ENCODE assay signal across 13 mouse cellular contexts in the genomic region with DNA sequence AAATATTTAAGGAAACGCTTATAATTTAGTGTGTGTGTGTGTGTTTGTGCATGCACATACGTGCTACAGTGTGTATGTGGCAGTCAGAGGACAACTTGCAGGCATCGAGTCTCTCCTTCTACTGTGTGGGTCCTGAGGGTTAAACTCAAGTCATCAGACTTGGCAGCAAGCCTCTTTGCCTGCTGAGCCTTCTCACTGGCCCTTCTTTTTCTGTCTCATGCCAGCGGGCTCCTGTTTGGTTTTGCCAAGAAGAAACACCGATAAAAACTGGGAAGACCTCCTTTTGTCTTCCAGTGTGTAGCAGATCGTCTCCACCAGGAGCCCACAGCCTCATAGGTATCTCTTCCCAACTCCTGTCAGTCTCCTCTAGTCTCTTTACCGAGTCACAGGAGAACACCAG.
"Had no signal": no experiment of that assay in that cellular context is flagged by ENCODE, and none has a peak within 500 bp of the region (broad histone marks: within the 10 kb centered on the region; RNA-seq: fewer than 3 reads in every experiment).

No protein-coding gene starts in this region.

- DNase-seq: liver, postnatal 0 days; lung, adult 2 months; lung, postnatal 14 days; lung, postnatal 36 days; midbrain, embryonic 14.5 days; retina, postnatal 1 day; right cerebral cortex, adult 18-20 months; right cerebral cortex, postnatal 25 days; right cerebral cortex, postnatal 4 days; spleen, adult 18-20 months; thymus, adult 18-20 months; thymus, postnatal 14 days; thymus, postnatal 36 days had no signal
